Mouse (Mus musculus): ENCODE data around the gene Zfp950. TPM values are rescaled to one million over a fixed set of nuclear protein-coding genes. Genes with fewer than 3 reads are reported as not detected.
"Not testable (repeated sequence)": the region's sequence is repeated elsewhere in the genome, so short reads cannot be mapped to it uniquely, and the experiment has no call there.

The Zfp950 gene
- polyA plus RNA-seq (2014; fragmentation: Nextera tagmentation; extraction: Ambion mirVana): 41.7 and 54.0 TPM in 2 replicates

GRCm38 (mm10) chr19:61140342-61141206, at the start of gene Zfp950:
TSS of gene Zfp950 (minus strand) at chr19:61140840.
- no peaks in the 10 kb centered on the region for H3K27me3 ChIP-seq (ENCODE audit: control insufficient read depth, insufficient read depth, low read length)
- H3K4me1 ChIP-seq (ENCODE audit: control insufficient read depth, insufficient read depth, low read length): peaks cover 8% of the 10 kb centered on the region
- H3K4me3 ChIP-seq (ENCODE audit: low read length): peak within 1 kb of the TSS; percentile 89
- H3K9me3 ChIP-seq (ENCODE audit: control insufficient read depth, low read length): no peaks in the 10 kb centered on the region
- WGBS: under 1% methylated on average over 18 of the region's 18 CpGs
- peak within 1 kb of the TSS; percentile 74 for H3K9ac ChIP-seq (ENCODE audit: low read depth, low read length)
- peak within 1 kb of the TSS; percentile 74 for H3K4me2 ChIP-seq (replicated peaks; ENCODE audit: low read depth, low read length)
- no peaks in the 10 kb centered on the region for H3K36me3 ChIP-seq (ENCODE audit: control insufficient read depth, insufficient read depth, low read length)
- ATAC-seq (ENCODE audit: low FRiP score, low TSS enrichment): peak; percentile 100
- no peak within 1 kb of the TSS for H3K27ac ChIP-seq (ENCODE audit: low read depth, low read length)

GRCm38 (mm10) chr19:61183590-61183989, 43.0 kb upstream of the Zfp950 start, which contains the start of gene Gm6020:
TSS of gene Gm6020 (plus strand) at chr19:61183890.
- H3K4me2 ChIP-seq (replicated peaks; ENCODE audit: low read depth, low read length); ATAC-seq (ENCODE audit: low FRiP score, low TSS enrichment): not testable (repeated sequence)
- WGBS: 86% methylated on average over 2 of the region's 2 CpGs

GRCm38 (mm10) chr19:61175756-61176324, 35.2 kb upstream of the Zfp950 start, which contains the start of gene Gm7102:
TSS of gene Gm7102 (minus strand) at chr19:61176309.
- H3K4me2 ChIP-seq (replicated peaks; ENCODE audit: low read depth, low read length): peak within 1 kb of the TSS; percentile 57
- 0 out of 2 replicates have a peak, but pooled peaks have one; percentile 43 for ATAC-seq (ENCODE audit: low FRiP score, low TSS enrichment)
- no peaks in the 10 kb centered on the region for H3K36me3 ChIP-seq (ENCODE audit: control insufficient read depth, insufficient read depth, low read length)
- H3K27ac ChIP-seq (ENCODE audit: low read depth, low read length): no peak within 1 kb of the TSS
- no peaks in the 10 kb centered on the region for H3K27me3 ChIP-seq (ENCODE audit: control insufficient read depth, insufficient read depth, low read length)
- peak within 1 kb of the TSS; percentile 35 for H3K4me3 ChIP-seq (ENCODE audit: low read length)
- no peaks in the 10 kb centered on the region for H3K9me3 ChIP-seq (ENCODE audit: control insufficient read depth, low read length)
- H3K9ac ChIP-seq (ENCODE audit: low read depth, low read length): peak within 1 kb of the TSS; percentile 52; the same call in 1 of the 2 replicates
- 38% methylated on average over 39 of the region's 39 CpGs for WGBS
- H3K4me1 ChIP-seq (ENCODE audit: control insufficient read depth, insufficient read depth, low read length): no peaks in the 10 kb centered on the region

More at GRCm38 (mm10) chr19:61183590-61183989, 43.0 kb upstream of the Zfp950 start, which contains the start of gene Gm6020:
- H3K36me3 ChIP-seq (ENCODE audit: control insufficient read depth, insufficient read depth, low read length); H3K27me3 ChIP-seq (ENCODE audit: control insufficient read depth, insufficient read depth, low read length); H3K9me3 ChIP-seq (ENCODE audit: control insufficient read depth, low read length); H3K4me3 ChIP-seq (ENCODE audit: low read length); H3K9ac ChIP-seq (ENCODE audit: low read depth, low read length); H3K27ac ChIP-seq (ENCODE audit: low read depth, low read length); H3K4me1 ChIP-seq (ENCODE audit: control insufficient read depth, insufficient read depth, low read length): not testable (repeated sequence)

GRCm38 (mm10) chr19:61151701-61152420, 11.2 kb upstream of the Zfp950 start:
- ATAC-seq (ENCODE audit: low FRiP score, low TSS enrichment): peak; percentile 85
- H3K9ac ChIP-seq (ENCODE audit: low read depth, low read length): peak overlapping the region; percentile 48; the same call in 1 of the 2 replicates

GRCm38 (mm10) chr19:61151372-61151700, 10.7 kb upstream of the Zfp950 start:
- H3K36me3 ChIP-seq (ENCODE audit: control insufficient read depth, insufficient read depth, low read length): no peaks in the 10 kb centered on the region
- WGBS: 5% methylated on average over 8 of the region's 8 CpGs
- H3K27ac ChIP-seq (ENCODE audit: low read depth, low read length): no peak overlapping the region
- no peaks in the 10 kb centered on the region for H3K9me3 ChIP-seq (ENCODE audit: control insufficient read depth, low read length)
- ATAC-seq (ENCODE audit: low FRiP score, low TSS enrichment): peak; percentile 87
- peak overlapping the region; percentile 74 for H3K4me2 ChIP-seq (replicated peaks; ENCODE audit: low read depth, low read length)
- H3K4me3 ChIP-seq (ENCODE audit: low read length): peak overlapping the region; percentile 41
- peak overlapping the region; percentile 48; the same call in 1 of the 2 replicates for H3K9ac ChIP-seq (ENCODE audit: low read depth, low read length)
- H3K4me1 ChIP-seq (ENCODE audit: control insufficient read depth, insufficient read depth, low read length): no peaks in the 10 kb centered on the region
- H3K27me3 ChIP-seq (ENCODE audit: control insufficient read depth, insufficient read depth, low read length): no peaks in the 10 kb centered on the region

More at GRCm38 (mm10) chr19:61151701-61152420, 11.2 kb upstream of the Zfp950 start:
- 5% methylated on average over 27 of the region's 27 CpGs for WGBS
- no peak overlapping the region for H3K27ac ChIP-seq (ENCODE audit: low read depth, low read length)
- H3K36me3 ChIP-seq (ENCODE audit: control insufficient read depth, insufficient read depth, low read length): no peaks in the 10 kb centered on the region
- peak overlapping the region; percentile 41 for H3K4me3 ChIP-seq (ENCODE audit: low read length)
- no peaks in the 10 kb centered on the region for H3K9me3 ChIP-seq (ENCODE audit: control insufficient read depth, low read length)
- peak overlapping the region; percentile 74 for H3K4me2 ChIP-seq (replicated peaks; ENCODE audit: low read depth, low read length)
- no peaks in the 10 kb centered on the region for H3K4me1 ChIP-seq (ENCODE audit: control insufficient read depth, insufficient read depth, low read length)
- no peaks in the 10 kb centered on the region for H3K27me3 ChIP-seq (ENCODE audit: control insufficient read depth, insufficient read depth, low read length)

- Histone ChIP-seq H3K9me3 (ENCODE audit: control insufficient read depth, low read length) (no peaks in the 10 kb centered on the region), H3K9ac (ENCODE audit: low read depth, low read length) (peak overlapping the region; percentile 37; the same call in 1 of the 2 replicates), H3K4me3 (ENCODE audit: low read length) (peak overlapping the region; percentile 89), H3K4me1 (ENCODE audit: control insufficient read depth, insufficient read depth, low read length) (peaks cover 8% of the 10 kb centered on the region), H3K4me2 (replicated peaks; ENCODE audit: low read depth, low read length) (peak overlapping the region; percentile 74), H3K27ac (ENCODE audit: low read depth, low read length) (no peak overlapping the region), H3K36me3 (ENCODE audit: control insufficient read depth, insufficient read depth, low read length) (no peaks in the 10 kb centered on the region), H3K27me3 (ENCODE audit: control insufficient read depth, insufficient read depth, low read length) (no peaks in the 10 kb centered on the region)
- no peak for ATAC-seq (ENCODE audit: low FRiP score, low TSS enrichment)
- 15% methylated on average over 4 of the region's 4 CpGs for WGBS
Measured at GRCm38 (mm10) chr19:61141299-61141698, 659 bp upstream of the Zfp950 start.

GRCm38 (mm10) chr19:61138655-61139054, 2.0 kb downstream of the Zfp950 start:
- Histone ChIP-seq H3K27ac (ENCODE audit: low read depth, low read length) (no peak overlapping the region), H3K9me3 (ENCODE audit: control insufficient read depth, low read length) (no peaks in the 10 kb centered on the region), H3K4me2 (replicated peaks; ENCODE audit: low read depth, low read length) (no peak overlapping the region), H3K27me3 (ENCODE audit: control insufficient read depth, insufficient read depth, low read length) (no peaks in the 10 kb centered on the region), H3K4me3 (ENCODE audit: low read length) (no peak overlapping the region), H3K36me3 (ENCODE audit: control insufficient read depth, insufficient read depth, low read length) (no peaks in the 10 kb centered on the region), H3K4me1 (ENCODE audit: control insufficient read depth, insufficient read depth, low read length) (peaks cover 8% of the 10 kb centered on the region), H3K9ac (ENCODE audit: low read depth, low read length) (no peak overlapping the region)
- no peak for ATAC-seq (ENCODE audit: low FRiP score, low TSS enrichment)

GRCm38 (mm10) chr19:61131096-61131495, 9.5 kb downstream of the Zfp950 start:
- Histone ChIP-seq H3K4me2 (replicated peaks; ENCODE audit: low read depth, low read length) (no peak overlapping the region), H3K4me3 (ENCODE audit: low read length) (no peak overlapping the region), H3K36me3 (ENCODE audit: control insufficient read depth, insufficient read depth, low read length) (no peaks in the 10 kb centered on the region), H3K9me3 (ENCODE audit: control insufficient read depth, low read length) (no peaks in the 10 kb centered on the region), H3K4me1 (ENCODE audit: control insufficient read depth, insufficient read depth, low read length) (no peaks in the 10 kb centered on the region), H3K27ac (ENCODE audit: low read depth, low read length) (no peak overlapping the region), H3K27me3 (ENCODE audit: control insufficient read depth, insufficient read depth, low read length) (no peaks in the 10 kb centered on the region), H3K9ac (ENCODE audit: low read depth, low read length) (no peak overlapping the region)
- WGBS: 91% methylated on average over 10 of the region's 10 CpGs
- ATAC-seq (ENCODE audit: low FRiP score, low TSS enrichment): no peak

All from kidney, embryonic 14.5 days (tissue).